Mouse (Mus musculus): Measurements from ENCODE around the gene Grip1.

Gene Grip1

DNA sequence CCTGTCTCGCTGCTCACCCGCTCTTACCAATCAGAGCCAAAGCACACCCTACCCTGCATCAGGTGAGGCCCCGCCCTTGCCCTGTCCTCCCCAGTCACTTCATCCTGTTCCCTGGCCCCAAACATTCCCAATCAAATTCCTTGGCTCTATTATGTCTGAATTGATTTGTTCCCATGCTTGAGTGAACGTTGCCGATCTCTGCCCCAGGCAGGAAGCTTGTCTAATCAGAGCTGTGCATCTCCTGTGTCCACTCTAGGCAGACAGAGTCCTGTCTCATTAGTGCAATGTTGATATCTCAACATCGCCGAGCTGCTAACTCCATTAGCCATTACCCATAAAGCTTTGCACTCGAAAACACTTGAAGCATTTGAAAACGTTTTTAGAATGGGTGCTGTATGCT is 210.0 kb downstream of the Grip1 start:
- no peak for DNase-seq (ENCODE audit: low read depth, low spot score)

DNA sequence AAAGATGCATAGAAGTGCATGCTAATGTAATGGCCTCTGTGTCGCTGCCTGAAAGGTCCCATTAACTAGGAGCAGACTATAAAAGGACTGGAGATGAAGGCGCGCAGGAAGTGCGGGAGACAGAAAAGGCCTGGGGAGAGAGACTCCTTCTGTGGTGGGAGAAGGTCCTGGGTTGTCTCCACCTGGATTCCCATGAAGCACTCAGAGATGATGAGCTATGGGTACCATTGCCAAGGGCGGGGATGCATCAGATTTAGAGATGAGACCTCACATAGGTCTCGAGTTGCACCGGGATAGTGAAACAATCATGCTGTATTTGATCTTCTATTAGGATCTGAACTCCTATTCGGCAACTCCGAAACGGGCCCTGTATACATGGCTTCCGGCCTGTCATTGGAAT is 212.8 kb downstream of the Grip1 start:
- DNase-seq (ENCODE audit: low read depth, low spot score): no peak

DNA sequence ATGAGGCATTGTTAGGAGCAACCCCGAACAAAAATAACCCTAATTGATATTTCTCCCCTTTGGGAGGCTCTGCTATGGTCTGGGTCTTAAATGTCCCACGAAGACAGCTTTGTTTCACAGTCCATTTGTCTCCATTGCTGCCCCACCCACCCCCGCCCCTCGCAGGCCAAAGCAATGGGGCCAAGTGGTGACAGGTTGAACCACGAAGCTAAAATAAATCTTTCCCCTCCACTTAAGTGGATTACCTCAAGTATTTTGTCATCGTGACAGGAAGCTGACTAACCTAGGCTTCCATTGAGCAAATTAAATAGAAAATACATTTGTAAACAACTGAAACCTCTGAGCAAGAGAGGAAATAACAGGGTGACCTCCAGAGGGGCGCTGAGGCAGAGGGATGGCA is 216.8 kb downstream of the Grip1 start:
- DNase-seq (ENCODE audit: low read depth, low spot score): no peak

DNA sequence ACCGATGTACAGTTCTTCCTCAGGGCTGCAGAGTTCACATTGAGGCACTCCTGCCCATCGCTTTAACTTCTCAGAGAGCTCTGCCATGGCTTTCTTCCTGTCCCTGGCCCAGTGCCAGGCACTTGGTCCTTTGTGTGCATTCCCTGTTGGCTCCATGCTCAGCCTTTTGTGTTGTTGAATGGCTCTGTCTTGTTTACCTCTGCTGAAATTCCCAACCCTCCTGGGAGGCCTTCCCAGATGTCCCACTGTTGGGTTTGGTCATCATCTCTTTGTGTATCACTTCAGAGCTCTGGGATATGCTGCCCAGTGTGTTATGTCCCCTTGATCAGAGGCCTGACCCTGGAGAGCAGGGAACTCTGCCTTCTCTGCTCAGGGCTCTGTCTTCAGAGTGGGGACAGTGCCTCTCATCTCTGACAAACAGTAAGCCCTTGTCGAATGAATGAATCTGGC is 230.8 kb downstream of the Grip1 start:
- no peak for DNase-seq (ENCODE audit: low read depth, low spot score)

- DNase-seq (ENCODE audit: low read depth, low spot score): peak; percentile 24
These were observed 237.9 kb downstream of the Grip1 start for GRCm38 (mm10) chr10:119691358-119692083.

- no peak for DNase-seq (ENCODE audit: low read depth, low spot score)
These were observed 238.8 kb downstream of the Grip1 start for GRCm38 (mm10) chr10:119692284-119692890.

DNA sequence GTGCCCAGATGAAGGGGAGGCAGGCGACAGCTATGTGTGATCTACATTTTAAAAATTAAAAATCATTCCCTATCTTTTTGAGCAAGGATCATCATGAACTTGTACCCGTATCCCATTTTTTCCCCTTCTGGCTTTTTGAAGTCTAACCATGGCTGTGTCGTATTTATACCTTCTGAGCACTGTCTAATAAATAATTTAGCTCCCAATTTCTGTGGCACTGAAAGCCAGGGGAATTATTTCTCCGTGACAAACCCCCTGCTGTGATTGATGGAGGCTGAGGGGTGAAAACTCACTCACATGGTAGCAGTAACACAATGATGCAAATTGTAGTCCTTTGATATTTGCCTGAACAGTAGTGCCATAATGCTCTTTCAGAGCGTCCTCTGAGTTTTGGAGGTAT is 239.8 kb downstream of the Grip1 start:
- no peak for DNase-seq (ENCODE audit: low read depth, low spot score)

DNA sequence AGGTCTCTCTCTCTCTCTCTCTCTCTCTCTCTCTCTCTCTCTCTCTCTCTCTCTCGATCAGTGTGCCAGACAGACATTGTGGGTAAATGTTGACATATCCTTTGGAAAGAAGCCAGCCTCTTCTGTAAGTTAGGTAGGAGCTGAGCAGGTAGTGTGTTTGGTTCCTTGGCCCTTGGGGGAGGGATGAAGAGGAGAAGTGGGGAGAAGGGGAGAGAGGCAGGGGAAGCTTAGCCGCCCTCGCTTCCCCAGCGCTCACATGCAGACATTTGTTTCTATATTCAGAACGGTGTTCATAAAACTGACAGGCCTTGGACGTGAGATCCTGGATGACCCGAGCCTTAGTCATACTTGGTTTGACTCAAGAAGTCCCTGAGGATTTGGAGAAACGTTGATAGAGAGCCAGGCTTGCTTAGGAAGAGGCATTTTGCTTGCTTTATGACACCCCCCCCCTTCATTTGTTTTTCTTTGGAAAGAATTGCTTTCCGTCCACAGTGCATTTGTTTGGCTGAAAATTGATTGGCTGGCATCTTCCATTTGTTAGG is 243.7 kb downstream of the Grip1 start:
- no peak for DNase-seq (ENCODE audit: low read depth, low spot score)

DNA sequence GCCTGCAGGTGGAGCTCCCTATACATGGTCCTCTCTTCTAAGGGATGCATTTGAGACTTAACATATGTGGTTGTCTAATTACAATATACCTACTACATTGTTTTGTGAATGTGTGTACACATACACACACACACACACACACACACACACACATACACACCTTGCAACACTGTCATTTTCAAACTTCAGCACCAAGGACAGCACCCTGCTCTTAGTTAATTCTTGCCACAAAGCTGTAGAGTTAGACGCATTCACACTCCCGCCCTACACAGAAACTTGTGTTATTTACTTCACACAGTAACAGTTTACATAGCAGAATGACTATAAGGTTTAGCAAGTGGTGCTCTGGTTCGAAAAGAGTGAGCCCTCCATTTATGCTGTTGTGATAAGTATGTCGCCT is 251.7 kb downstream of the Grip1 start:
- DNase-seq (ENCODE audit: low read depth, low spot score): peak; percentile 20

DNA sequence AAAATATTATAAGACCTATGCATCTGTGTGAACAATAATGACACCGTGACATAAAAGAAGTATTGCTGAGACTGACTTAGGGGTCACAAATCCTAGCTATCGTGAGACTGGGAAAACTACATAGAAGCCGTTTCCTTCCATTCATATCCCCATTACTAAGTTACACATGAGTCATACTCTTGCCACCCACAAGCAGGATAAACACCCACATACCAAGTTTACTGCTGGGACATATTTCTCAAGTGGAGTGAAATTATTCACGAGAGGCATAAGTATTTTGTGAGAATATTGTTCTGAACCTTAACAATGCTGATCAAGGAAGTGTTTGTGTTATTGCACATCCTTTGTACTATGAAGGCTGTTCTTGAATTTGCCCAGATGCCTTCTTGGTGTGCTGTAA is 252.7 kb downstream of the Grip1 start:
- no peak for DNase-seq (ENCODE audit: low read depth, low spot score)

GRCm38 (mm10) chr10:119706983-119707382 is 253.4 kb downstream of the Grip1 start:
- DNase-seq (ENCODE audit: low read depth, low spot score): no peak

- DNase-seq (ENCODE audit: low read depth, low spot score): no peak
These were observed 268.3 kb downstream of the Grip1 start for GRCm38 (mm10) chr10:119721887-119722286.

DNA sequence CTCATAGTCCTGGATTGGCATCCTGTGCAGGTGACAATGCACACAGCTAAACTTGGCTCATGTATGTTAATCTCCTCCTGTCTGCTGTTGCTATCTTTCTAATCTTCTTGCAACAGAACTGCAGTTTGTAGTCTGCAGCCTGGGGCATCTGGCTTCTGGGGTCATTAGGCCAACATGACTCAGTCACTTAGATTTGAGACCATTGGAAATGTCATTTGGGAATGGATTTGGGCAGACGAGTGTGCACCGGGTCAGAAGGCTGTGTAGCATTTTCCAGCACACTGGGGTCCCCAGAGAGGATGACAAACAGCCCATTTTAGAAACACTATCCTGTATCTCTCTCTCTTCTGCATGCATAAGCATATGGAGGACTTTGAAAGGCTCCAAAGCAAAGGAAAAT is 268.8 kb downstream of the Grip1 start:
- DNase-seq (ENCODE audit: low read depth, low spot score): no peak

GRCm38 (mm10) chr10:119723671-119724070 is 270.0 kb downstream of the Grip1 start:
- no peak for DNase-seq (ENCODE audit: low read depth, low spot score)

GRCm38 (mm10) chr10:119725363-119725762 is 271.7 kb downstream of the Grip1 start:
- no peak for DNase-seq (ENCODE audit: low read depth, low spot score)

DNA sequence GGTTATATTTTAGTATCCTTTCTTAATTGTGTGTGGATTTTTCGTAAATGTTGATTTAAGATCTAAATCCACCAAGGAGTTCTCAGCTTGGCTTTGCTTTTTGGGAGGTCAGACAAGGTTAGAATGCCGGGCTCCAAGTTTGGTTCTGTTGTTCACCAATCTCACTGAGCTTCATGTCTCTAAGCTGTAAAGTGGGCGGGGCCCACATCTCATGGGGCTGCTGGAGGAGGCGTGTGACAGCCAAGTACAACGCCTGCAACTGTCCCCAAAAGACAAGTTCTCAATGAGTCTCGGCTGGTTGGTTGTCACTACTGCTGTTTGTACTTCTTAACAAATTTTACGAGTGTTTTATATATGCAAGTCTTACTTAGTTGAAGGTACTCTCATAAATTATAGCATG is 272.3 kb downstream of the Grip1 start:
- no peak for DNase-seq (ENCODE audit: low read depth, low spot score)

GRCm38 (mm10) chr10:119726921-119727320 is 273.3 kb downstream of the Grip1 start:
- DNase-seq (ENCODE audit: low read depth, low spot score): no peak

GRCm38 (mm10) chr10:119730206-119730605 is 276.6 kb downstream of the Grip1 start:
- no peak for DNase-seq (ENCODE audit: low read depth, low spot score)

DNA sequence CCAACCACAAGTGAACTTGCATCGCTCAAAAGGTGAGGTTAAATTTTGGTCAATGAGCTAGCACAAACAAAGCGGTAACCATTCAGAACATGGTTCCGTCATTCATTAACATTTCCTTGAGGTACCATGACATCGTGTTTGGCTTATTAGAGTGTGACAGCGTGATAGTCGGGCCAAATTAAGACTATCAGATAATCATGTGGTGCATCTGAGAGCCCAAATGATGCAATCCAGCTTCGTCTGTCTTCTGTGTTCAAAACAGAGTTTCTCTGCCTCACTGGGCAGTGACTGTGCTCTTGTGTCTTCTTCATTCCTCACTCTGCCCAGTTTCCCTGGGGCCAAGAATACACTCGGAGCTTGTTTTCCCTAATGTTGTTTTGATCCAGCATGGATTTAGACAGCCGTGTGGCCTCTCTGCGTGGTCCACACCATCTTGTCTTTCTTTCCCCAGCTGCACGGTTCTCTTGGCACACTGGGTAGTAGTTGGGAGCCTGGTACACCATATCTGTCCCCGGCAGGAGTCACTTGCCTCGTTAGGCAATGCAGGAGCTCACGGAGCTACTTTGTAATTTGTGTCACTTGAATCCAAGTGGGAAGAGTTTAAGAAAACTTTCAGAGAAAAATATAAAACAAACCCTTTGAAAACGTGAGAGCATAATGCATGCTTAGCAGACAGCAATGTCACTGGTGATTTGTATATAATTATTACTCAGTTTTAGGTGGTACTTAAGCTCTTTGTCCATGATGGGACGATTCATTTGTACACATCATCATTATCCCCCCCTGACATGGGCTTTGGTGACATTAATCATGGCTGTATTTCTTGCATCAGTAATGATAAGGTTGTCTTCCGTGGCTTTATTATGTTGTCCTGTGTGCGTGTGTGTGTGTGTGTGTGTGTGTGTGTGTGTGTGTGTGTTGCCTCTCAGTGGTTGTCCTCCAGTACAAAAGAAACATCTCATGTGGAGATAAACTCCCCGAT is 281.7 kb downstream of the Grip1 start:
- no peak for DNase-seq (ENCODE audit: low read depth, low spot score)

GRCm38 (mm10) chr10:119739466-119739865 is 285.8 kb downstream of the Grip1 start:
- DNase-seq (ENCODE audit: low read depth, low spot score): no peak

- DNase-seq (ENCODE audit: low read depth, low spot score): no peak
These were observed 289.1 kb downstream of the Grip1 start for GRCm38 (mm10) chr10:119742722-119743121.

DNA sequence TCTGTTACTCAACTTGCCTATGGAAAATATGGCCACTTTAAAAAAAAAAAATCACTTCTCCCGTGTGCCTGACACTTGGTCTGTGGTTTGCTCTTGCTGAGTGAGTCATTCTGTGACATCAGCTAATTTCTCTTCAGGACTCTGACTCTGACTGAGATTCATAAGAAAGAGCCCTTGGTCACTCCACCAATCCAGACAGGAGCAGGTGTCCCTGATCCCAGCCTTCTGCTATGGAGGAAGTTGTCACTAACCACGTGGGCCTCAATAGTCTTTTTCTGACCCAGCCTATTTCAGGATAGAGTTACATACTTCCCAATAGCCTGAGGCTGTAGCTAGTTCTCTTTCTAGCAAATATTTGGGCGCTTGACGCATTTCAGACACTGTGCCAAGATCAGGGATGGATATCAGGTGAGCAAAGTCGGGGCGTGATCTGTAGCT is 298.8 kb downstream of the Grip1 start:
- DNase-seq (ENCODE audit: low read depth, low spot score): no peak

All from WW6 (cell line).